Mouse (Mus musculus): ENCODE measurements around the gene Zfp704.

Gene Zfp704

DNA sequence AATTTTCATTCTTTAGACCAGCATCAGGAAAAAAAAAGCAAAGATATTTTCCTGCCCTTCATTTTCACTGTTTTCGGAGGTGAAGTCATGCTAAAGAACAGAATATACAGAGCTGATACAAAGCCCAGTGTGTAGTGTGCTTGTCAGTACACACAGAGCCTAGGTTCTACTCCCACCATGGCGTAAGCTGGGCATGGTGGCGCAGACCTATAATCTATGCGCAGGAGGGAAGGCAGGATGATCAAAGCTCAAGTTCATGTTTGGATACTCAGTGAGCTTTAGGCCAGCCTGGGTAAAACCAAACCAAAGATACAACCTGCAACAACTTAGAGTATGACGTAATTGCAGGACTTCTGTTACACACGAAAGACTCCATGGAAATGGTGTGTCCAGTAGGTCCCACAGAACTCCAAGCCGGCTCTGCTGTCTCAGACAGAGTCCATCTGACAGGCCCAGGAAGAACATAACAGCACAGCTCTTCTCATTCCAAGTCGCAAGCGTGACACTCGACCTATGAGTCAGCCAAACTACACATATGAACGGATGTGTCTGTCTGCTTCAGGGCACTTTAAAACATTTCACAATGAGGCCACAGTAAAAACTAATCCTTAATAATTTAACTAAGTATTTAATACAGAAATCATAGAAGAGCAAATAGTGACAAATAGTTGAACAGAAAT is 47.1 kb downstream of the Zfp704 start:
- DNase-seq (ENCODE audit: low read depth, low spot score): no peak

DNA sequence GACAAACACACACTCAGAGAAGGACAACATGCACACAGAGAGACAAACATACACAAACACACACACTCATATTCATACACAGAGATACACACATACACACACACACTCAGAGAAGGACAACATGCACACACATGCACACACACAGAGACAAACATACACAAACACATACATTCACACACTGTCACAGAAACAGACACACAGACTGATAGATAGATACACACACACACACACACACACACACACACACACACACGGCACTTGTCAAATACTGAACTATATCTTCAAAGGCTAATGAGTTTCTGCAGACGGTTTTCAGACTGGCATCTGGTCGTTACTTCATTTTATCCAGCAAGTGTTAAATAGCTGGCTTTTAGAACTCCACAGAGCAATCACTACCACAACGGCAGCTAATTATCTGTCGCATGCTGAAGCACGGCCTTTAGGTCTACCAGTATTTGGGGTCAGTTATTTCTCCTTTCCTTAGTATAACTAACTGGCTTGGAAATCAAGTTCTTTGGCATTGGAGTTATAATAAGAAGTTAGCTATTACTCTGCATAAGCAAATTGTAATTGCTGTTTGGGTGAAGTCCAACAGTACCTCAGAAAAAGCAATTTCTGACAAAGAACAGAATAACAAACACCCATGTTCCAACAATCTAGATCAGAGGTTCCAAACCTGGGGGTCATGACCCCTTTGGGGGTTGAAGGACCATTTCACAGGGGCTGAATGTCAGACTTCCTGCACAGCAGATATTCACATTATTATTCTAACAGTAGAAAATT is 51.9 kb downstream of the Zfp704 start:
- no peak for DNase-seq (ENCODE audit: low read depth, low spot score)

DNA sequence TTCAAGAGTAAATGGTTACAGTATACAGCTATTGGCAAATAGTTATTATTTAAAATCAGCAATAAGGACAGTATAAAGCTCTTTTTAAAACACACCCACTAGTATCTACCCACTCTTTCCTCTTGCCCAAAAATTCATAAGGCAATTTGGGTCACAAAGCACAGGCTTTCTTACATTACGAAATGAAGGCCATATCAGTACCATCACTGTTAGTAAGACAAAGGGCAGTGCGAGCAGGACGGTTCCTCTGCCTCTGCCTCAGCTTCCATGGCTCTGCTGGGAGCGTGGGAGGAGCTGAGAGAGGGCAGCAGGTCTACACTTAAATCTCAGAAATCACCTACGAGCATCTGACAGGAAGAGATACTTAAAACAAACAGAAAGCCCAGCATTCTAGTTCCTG is 53.7 kb downstream of the Zfp704 start:
- no peak for DNase-seq (ENCODE audit: low read depth, low spot score)

DNA sequence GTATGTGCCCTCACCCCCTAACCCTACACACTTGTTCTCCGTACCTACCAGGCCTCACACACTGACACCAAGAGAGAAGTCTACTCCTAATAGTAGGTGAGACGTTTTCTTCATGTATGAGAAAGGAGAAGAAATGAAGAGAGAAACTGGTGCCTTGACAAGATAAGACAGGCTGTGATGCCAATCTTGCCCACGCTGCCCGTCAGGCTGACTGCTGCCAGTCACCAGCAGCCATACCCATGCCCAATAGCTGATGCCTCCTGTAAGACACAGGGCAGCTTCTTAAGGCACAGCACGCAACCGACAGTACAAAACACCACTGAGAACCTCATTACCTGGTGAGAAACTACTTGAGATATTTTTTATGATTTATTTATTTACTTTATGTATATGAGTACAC is 55.0 kb downstream of the Zfp704 start:
- DNase-seq (ENCODE audit: low read depth, low spot score): no peak

DNA sequence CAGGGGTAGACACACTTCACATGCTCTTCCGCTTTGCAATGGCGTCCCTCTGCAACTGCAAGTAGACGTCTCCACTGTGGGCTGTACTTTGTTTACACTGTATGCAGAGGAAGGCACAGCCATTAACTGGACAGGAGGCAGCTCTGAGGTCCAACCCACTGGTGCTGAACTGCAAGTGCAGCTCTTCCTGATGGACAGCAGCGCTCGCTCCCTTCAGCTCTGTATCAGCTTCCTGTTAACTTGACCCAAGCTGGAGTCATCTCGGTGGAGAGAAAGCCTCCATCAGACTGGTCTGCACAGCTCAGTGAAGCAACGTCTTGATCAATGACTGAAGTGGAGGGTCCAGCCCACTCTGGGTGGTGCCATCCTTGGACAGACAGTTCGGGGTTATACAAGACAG is 57.6 kb downstream of the Zfp704 start:
- DNase-seq (ENCODE audit: low read depth, low spot score): no peak

DNA sequence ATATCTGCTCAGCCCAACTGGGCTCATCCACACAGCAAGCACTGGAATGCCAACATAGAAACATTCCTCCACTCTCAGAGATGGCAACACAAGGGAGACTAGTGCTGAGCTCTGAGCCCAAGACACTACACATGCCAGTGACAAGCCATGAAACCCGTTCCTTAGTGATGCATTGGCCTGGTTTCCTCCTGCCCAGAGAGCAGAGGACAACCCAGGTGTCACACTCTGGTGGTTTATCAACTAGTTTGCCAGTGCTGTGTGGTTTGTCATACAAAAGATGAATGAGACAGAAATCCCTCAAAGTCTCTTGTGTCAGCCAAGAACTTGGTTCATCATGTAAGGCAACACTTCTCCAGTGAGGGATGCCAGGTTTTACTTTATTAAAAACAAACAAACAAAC is 59.0 kb downstream of the Zfp704 start:
- DNase-seq (ENCODE audit: low read depth, low spot score): no peak

DNA sequence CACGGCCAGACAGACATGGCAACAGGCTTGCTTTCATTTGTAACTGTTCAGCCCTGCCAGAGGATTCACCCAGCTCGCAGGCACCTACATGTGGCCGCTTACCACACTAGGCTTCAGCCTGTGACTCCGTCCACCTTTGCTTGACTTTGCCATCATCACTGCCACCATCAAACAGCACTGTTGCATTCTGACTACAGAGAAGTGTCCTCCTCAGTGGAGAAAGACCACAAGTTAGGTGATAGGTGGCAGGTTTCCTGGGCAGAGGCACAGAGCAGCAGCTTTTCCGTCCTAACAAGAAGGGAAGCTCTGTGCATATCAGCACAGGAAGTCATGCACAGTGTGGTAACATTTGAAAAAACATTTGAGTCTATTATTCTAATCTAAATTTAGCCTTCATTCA is 60.1 kb downstream of the Zfp704 start:
- DNase-seq (ENCODE audit: low read depth, low spot score): no peak

DNA sequence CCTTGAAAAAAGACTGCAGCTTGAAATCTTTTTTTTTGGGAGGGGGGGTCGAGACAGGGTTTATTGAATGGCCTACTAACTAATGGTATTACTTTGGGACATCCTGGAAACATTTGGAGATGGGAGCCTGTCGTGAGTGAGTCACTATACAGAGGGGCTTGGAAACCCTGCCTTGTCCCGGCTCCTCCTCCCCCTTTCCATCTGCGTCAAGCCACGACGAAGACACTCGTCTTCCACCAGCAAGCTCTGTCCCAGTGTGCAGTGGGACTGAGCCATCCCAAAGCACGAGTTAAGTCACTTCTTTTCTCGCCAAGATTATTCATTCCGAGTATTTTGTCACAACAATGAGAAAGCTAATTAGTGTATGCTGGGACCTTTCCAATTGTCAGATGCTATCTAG is 61.7 kb downstream of the Zfp704 start:
- no peak for DNase-seq (ENCODE audit: low read depth, low spot score)

DNA sequence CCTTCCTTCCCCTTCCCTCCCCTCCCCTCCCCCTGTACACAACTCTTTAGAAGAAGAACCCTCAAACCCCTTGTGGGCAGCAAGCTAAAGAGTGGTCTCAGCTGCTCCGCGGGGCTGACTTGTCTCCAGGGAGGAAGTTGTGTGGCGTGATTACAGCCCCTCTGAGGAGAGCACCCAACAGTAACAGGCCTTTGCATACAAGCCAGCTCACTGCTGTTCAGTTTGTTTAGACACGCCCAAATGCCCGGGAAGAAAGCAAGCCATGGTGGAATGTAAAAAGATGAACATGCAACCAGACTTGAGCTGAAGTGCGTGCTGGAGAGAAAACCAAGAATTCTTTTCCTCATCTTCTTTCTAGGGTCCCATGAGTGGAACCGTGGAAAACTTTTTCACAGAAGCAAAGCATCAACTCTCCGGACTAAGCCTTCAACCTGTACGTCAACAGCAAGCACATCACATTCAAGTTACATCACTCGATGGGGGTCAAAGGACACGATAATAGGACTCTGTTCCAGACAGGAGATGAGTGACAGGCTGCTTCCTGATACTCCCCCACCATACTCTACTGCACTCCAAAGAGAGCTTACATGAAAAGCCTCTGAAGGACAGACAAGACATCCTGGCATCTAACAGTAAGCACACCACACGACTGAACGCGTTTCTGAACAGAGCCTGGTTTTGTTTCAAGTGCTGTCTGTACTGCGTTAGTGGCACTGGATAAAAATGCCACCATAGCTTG is 62.8 kb downstream of the Zfp704 start:
- no peak for DNase-seq (ENCODE audit: low read depth, low spot score)

DNA sequence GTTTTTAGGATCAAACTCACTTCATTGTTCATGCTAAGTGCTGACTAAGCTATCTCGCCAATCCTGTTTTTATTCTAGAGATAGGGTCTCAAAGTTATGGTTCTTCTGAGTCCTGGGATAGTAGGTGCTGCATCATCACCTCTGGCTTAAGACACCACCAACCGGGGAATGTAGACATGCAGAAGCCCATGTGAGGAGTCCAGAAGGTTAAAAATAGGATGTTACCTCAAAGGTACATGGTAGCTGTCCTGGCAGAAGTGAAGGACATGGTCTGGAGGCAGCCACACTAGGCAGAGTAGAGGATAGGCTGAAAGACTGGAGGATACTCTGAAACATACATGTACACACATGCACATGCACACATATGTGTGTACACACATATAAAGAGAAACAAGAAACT is 65.5 kb downstream of the Zfp704 start:
- DNase-seq (ENCODE audit: low read depth, low spot score): no peak

DNA sequence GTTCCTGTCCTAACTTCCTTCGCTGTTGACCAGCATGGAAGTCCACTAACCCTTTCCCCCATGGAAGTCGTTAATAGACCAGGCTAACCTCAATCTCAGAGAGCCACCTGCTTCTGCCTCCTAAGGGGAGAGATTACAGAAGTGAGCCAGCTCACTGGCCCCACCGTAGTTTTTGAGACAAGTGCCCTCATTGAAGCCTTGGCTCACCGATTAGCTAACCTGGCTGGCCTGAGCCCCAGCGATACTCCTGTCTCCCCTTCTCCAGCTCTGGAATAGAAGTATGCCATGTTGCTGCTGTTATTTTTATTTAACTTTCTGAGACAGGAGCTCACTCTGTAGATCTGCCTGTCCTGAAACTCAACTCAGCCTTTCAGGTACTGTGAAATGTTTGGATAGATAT is 66.0 kb downstream of the Zfp704 start:
- no peak for DNase-seq (ENCODE audit: low read depth, low spot score)

DNA sequence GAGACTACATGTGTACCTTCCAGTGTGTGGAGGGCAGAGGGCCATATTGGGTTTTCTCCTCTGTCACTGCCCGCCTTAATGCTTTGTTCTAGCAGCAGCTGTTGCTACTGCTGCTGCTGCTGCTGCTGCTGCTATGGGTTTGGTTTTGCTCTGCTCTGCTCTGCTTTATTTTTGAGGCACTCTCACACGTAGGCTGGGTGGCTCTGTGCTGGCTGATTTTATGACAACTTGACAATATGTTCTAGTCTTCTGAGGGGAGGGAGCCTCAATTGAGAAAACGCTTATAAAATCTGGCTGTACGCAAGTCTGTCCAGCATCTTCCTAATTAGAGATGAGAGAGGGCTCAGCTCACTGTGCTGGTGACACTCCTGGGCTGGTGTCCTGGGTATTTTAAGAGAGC is 66.4 kb downstream of the Zfp704 start:
- no peak for DNase-seq (ENCODE audit: low read depth, low spot score)

DNA sequence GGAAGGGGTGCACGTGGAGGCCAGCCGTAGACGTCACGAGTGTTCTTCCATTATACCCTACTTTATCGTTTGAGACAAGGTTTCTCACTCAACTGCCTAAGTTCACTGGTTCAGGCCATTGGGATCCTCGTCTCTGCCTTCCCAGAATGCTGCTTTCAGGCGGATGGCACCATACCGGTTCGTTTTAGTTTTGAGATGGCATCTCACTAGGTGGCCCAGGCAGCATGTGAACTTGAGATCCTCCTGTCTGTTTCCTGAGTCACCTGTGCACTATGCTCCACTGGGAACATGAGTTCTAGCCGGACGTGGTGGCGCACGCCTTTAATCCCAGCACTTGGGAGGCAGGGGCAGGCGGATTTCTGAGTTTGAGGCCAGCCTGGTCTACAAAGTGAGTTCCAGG is 68.3 kb downstream of the Zfp704 start:
- no peak for DNase-seq (ENCODE audit: low read depth, low spot score)

DNA sequence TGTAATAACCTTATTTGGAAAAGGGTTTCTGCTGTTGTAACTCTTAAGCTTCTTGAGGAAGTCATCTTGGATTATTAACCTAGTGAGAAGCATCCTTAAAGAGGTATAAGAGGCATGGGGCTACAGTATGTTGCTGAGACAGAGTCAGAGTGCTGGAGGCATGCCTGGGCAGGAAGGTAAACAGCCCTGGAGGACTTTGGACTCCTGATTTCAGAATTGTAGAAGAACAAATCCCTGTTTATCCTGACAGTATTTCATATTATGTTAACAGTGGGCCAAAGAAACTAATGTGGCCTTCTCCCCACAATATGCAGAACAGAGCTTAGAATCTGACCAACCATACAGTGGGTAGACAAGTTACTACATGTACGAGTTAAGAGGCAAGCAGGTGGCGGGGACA is 71.4 kb downstream of the Zfp704 start:
- no peak for DNase-seq (ENCODE audit: low read depth, low spot score)

DNA sequence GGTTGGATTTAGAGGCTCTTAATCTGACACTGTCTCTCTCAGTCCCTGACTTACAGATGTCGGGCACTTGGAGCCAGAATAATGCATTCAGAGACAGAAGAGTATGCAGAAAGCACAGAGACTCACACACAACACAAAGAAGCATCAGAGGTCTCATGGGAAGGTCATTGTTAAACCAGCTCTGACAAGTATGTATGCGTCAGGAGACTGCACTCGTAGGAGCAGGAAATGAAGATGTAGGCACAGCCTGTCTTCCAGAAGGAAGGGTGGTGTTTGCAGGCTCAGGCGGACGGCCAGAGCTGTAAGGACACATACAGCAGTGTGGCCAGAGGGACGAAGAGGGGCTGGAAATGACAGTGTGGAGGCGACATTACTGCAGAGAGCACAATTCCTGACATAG is 72.0 kb downstream of the Zfp704 start:
- no peak for DNase-seq (ENCODE audit: low read depth, low spot score)

DNA sequence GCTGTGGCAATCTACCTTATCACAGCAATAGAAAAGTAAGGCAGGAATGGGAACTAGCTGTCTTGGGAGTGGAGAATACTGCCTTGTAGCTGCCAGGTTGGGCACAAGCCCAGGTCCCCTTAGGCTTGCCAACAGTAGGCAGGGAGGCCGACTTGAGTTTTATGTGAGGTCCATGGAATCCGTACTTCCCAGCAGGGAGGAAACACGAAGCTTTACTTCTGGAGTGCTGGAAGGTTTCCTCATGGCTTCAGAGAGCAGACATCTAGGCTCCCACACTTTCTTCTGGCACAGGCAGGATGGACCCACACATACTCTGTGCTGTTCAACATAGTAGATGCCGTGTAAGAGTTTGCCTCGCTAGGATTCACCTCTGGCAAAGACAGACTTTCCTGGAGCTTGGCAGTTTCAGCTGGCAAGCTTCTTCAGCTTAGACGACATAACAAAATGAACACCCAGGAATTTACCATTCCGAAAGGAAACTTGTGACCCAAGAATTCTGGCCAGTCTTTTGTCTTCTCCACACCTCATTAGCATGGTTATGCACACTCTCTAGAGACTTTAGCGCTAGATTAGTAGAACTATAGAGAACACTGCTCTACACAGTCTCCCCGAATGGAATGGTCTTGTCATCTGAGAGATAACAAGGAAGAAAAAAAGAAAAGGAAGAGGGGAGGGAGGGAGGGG is 79.6 kb downstream of the Zfp704 start:
- DNase-seq (ENCODE audit: low read depth, low spot score): no peak

DNA sequence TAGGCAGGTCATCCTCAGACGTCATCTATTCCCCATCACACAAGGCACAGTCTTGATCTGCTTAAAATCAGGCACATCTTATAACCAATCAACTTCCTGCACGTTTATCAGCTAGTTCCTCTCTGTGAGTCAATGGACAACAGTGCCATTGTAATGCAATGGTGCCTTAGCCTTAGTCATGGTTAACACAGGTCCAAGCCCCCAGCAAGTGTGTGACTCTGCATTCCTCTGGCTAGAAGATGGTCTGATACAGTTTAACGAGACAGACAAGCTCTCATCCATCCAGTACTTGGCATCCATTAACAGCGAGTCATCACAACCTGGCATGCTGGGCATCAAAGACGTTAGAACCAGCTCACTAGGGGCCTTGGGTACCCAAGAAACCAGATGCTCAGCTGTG is 85.5 kb downstream of the Zfp704 start:
- DNase-seq (ENCODE audit: low read depth, low spot score): no peak

DNA sequence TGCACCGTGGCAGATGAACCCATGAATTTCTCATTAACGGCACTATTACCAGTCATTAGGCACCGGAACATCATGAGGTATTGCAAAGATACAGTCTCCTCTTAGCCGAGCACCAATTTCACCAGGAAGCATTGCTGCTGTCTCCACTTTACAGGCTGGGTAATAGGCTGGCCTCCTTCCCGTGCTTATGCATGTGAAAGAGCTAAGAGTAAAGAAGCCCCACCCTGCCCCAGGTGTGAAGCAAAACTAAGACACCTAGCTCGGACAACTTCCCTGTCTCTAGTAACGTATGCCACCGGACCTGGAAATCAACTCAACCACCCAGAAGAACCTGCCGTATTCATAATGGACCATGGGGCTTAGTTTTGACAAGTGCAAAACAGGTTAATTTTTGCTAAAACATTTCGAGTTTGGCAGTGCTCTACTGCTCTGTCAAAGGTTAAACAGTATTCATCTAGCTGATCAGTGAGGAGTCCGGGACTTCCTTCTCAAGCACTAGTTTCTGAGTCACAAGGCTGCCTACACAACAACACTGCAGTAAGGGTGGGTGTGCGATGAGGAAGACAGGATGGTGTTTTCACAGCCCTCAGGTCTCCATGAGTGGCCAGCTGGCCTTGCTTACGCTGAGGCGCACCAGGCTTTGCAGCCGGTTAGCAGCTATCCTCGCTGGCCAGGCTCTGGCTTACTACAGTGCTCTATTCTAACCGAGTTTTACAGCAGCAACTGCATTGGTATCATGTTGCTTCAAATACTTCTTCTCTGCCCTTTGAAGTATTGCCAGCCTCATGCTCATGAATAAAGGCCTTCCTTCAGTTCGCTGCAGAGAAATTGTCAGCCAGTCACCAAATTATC is 86.6 kb downstream of the Zfp704 start:
- DNase-seq (ENCODE audit: low read depth, low spot score): no peak

DNA sequence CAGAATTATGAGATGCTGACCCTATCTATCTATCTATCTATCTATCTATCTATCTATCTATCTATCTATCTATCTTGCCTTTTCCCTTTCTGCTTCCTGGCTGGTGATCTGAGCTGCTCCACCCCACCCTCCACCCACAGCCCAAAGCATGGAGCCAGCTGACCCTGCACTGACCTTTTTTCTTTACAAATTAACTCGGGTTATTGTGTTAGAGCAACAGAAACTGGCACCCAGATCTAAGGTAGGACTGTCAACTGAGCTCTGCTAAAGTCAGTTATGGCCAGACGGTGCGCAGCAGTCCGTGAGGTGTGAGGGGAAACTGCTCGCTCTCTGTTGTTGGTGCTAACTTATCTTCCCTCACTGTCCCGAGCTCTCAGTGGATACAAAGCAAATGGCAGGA is 87.9 kb downstream of the Zfp704 start:
- no peak for DNase-seq (ENCODE audit: low read depth, low spot score)

DNA sequence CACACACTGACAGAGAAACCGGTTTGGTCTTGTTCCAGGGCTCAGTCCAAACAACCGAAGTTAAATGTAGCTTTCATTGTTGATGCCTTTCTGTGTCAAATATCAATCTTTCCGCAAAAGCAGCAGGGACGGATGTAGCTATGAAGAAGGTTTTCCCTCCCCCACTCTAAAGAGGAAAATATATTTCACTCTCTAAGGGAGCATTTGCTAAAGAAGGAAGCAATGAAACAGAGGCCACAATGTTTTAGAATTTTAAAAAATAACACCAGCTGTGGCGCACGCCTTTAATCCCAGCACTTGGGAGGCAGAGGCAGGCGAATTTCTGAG is 89.2 kb downstream of the Zfp704 start:
- DNase-seq (ENCODE audit: low read depth, low spot score): no peak

DNA sequence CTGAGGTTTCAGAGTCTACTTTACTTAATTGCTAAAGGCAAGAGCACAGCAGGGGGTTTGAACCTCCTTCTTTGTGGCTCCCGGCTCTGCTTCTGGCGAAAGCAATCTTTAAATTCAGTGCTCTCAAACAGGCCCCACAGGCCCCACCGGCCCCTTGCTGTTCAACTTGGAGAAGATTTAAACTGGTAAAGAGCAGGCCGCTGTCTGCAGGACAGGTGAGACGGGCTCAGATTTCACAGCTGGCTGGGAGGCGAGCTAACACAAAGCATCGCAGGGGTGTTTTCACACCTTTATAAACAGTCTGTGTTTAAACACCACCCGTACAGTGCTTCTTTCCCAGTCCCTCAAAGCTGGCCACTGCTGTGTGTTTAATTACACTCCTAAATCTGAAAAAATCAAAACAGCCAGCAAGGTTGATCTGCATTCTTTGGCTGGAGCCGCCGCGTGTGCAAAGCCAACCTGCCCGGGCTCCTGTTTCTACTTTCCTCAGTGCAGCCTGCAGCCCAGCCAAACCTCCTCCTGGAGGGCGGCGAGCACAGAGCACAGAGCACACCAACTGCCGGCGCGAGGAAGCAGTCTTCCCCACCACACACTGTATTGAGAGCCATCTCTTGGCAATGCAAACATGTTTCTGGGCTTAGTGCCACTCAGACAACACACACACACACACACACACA is 89.7 kb downstream of the Zfp704 start:
- peak; percentile 81 for DNase-seq (ENCODE audit: low read depth, low spot score)

Measured in telencephalon, adult 2 months (tissue).